Mouse (Mus musculus) central nervous system, embryonic 11.5 days (tissue): Measurements from ENCODE around the gene Emb. TPM values are rescaled to one million over a fixed set of nuclear protein-coding genes. Genes with fewer than 3 reads are reported as not detected.

ENCODE experiments used
- polyA plus RNA-seq: library from polyadenylated mRNA; depleted of rRNA; stranded (reverse); fragments of >200 nt; gene quantifications from 2 replicates; pipeline ENCODE4 v1.2.3, GENCODE M21; 2012; rRNA removed

Emb gene
- polyA plus RNA-seq = 17.1 and 18.8 TPM in 2 replicates

GRCm38 (mm10) chr13:117208236-117208635, at the start of gene Emb:
Emb (plus strand) TSS chr13:117208536.

GRCm38 (mm10) chr13:117220501-117221321, 12.4 kb downstream of the Emb start, which contains the start of gene Gm17509:
Gm17509 (minus strand) TSS chr13:117221075.

Other genes with a start within 250 kb of the Emb start
- 13.0 and 20.9 TPM in 2 replicates for gene Parp8, start 183.0 kb upstream of the Emb start, polyA plus RNA-seq
- 0.84 and 0.89 TPM in 2 replicates for gene Gm17509, start 12.5 kb downstream of the Emb start, polyA plus RNA-seq